In genomic region chr5:129873942-129874341, GRCm38 (mm10) we compare ENCODE assay signal across 23 mouse cellular contexts. TPM values are rescaled to one million over a fixed set of nuclear protein-coding genes. Genes with fewer than 3 reads are reported as not detected.
A peak's percentile ranks its signal among the peaks of the same experiment; 100 is the strongest.
DNase-seq lines count a peak whose midpoint lies in the region; TF ChIP-seq lines count a peak whose summit lies in the region.
"Had no signal": no experiment of that assay in that cellular context is flagged by ENCODE, and none has a peak within 500 bp of the region (broad histone marks: within the 10 kb centered on the region; RNA-seq: fewer than 3 reads in every experiment).

No protein-coding gene starts in this region.

- peak overlapping the region; percentile 89 for H3K27ac ChIP-seq in gastrocnemius, adult 2 months
- H3K27ac ChIP-seq: embryonic facial prominence, embryonic 12.5 days; embryonic facial prominence, embryonic 15.5 days; heart, adult 2 months; heart, embryonic 10.5 days; hindbrain, embryonic 10.5 days; hindbrain, embryonic 13.5 days; intestine, embryonic 15.5 days had no signal

- intact Hi-C loops in gastrocnemius, adult 2 months (cut with DNase I), result no loop called here
- intact Hi-C loops in heart, postnatal 36 days (cut with DNase I), result no loop called here

- TF ChIP-seq CTCF in gastrocnemius, adult 2 months (IDR thresholded peaks at IDR 0.05), result no peak

- no peak for DNase-seq in gastrocnemius, adult 2 months
- DNase-seq in gastrocnemius, postnatal 10 days, result no peak
- DNase-seq in A20 (ENCODE audit: low read depth, low spot score) (peak; percentile 84), ES-CJ7 (ENCODE audit: low read depth, low spot score) (peak; percentile 64), ZHBTc4 (ENCODE audit: low read depth, low spot score) (peak; percentile 68), adipocyte (ENCODE audit: low spot score) (no peak)
- DNase-seq in kidney, adult 9 months, result no peak
- DNase-seq in heart, postnatal 36 days, result no peak
- DNase-seq: adrenal gland, adult 2 months; B cell, adult 2 months; cerebellum, adult 11 months; cerebellum, adult 2 months; cerebellum, adult 9-11 months; cerebellum, postnatal 25 days; forebrain, postnatal 0 days; gastrocnemius, postnatal 36 days; heart, adult 2 months had no signal

- peak overlapping the region; percentile 40 for H3K4me3 ChIP-seq in gastrocnemius, adult 2 months
- H3K4me3 ChIP-seq: embryonic facial prominence, embryonic 12.5 days; embryonic facial prominence, embryonic 15.5 days; heart, adult 2 months; heart, embryonic 10.5 days; hindbrain, embryonic 10.5 days; hindbrain, embryonic 13.5 days; intestine, embryonic 15.5 days had no signal

RNA-seq across cellular contexts. Expression of gene Chchd2, which starts 13.3 kb away (rescaled TPM):
- total RNA-seq in gastrocnemius, adult 2 months (2021), result 100 to 1,000 TPM; 604 to 698 TPM
- 100 to 1,000 TPM; 404 to 489 TPM for total RNA-seq in gastrocnemius, postnatal 10 days (2021)
- 1,000 to 10,000 TPM; 1,104 TPM for total RNA-seq in heart, postnatal 36 days (2021)

RNA-seq across cellular contexts. Expression of gene Zbed5, which starts 21.6 kb away (rescaled TPM):
- under 1 TPM; 0.20 to 0.45 TPM for total RNA-seq in gastrocnemius, adult 2 months (2021)
- total RNA-seq in gastrocnemius, postnatal 10 days (2021), result 1 to 10 TPM; 1.1 to 1.9 TPM
- total RNA-seq in heart, postnatal 36 days (2021), result under 1 TPM; 0.39 to 0.51 TPM

RNA-seq across cellular contexts. Expression of gene Phkg1, which starts 24.4 kb away (rescaled TPM):
- 100 to 1,000 TPM; 314 to 437 TPM for total RNA-seq in gastrocnemius, adult 2 months (2021)
- total RNA-seq in gastrocnemius, postnatal 10 days (2021), result 100 to 1,000 TPM; 199 to 205 TPM
- total RNA-seq in heart, postnatal 36 days (2021), result 10 to 100 TPM; 17.3 to 19.8 TPM

RNA-seq across cellular contexts. Expression of gene Sumf2, which starts 27.2 kb away (rescaled TPM):
- 10 to 100 TPM in 1 of 2 experiments, 1 to 10 TPM in 1; 6.5 to 11.0 TPM for total RNA-seq in gastrocnemius, adult 2 months (2021)
- total RNA-seq in gastrocnemius, postnatal 10 days (2021), result 10 to 100 TPM in 1 of 2 experiments, 1 to 10 TPM in 1; 9.8 to 13.5 TPM
- total RNA-seq in heart, postnatal 36 days (2021), result 1 to 10 TPM; 8.8 to 8.9 TPM

RNA-seq across cellular contexts. Expression of gene Nupr1l, which starts 34.4 kb away (rescaled TPM):
- total RNA-seq in gastrocnemius, adult 2 months (2021), result not detected
- total RNA-seq in gastrocnemius, postnatal 10 days (2021), result 1 to 10 TPM in 1 of 2 experiments, under 1 TPM in 1; 0.45 to 1.4 TPM
- total RNA-seq in heart, postnatal 36 days (2021), result under 1 TPM; 0.58 to 0.98 TPM

Comparison
In these comparisons a context has a peak if more than half of its experiments do, and no peak if none do; other contexts are left out.
1. DNase-seq: peak in A20 (single experiment), ES-CJ7 (single experiment) and ZHBTc4 (single experiment); none in gastrocnemius, adult 2 months (single experiment), gastrocnemius, postnatal 10 days (single experiment), kidney, adult 9 months (single experiment), adipocyte (single experiment) and heart, postnatal 36 days (0 of 2).
2. RNA of gene Phkg1, which starts 24.4 kb away (total RNA-seq): 314 to 437 TPM in gastrocnemius, adult 2 months and 199 to 205 TPM in gastrocnemius, postnatal 10 days; 17.3 to 19.8 TPM in heart, postnatal 36 days; every median in the first group is over 4 times any median in the second.